Mouse (Mus musculus): ENCODE results near the gene Fgfr2.
A peak's percentile ranks its signal among the peaks of the same experiment; 100 is the strongest.

Fgfr2 gene

DNA sequence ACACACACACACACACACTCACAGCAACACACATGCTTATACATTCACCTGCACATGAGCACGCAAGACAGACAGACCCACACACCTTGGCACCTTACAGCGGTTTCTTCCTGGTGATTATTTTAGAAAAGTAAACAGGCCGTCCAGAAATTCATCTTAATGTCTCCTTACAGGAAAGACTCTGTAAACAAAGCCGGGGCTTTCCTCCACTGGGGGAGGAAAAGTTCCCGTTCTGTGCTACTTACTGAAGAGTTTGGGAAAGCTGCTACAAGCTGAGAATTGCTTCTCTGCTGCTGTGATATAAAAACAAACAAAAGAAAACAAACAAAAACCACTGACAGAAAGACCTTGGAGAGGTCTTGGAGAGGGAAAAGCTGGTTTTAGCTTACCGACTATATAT is 2314.5 kb downstream of the Fgfr2 start:
- no peak for DNase-seq (ENCODE audit: extremely low read depth, insufficient read length, low spot score)

DNA sequence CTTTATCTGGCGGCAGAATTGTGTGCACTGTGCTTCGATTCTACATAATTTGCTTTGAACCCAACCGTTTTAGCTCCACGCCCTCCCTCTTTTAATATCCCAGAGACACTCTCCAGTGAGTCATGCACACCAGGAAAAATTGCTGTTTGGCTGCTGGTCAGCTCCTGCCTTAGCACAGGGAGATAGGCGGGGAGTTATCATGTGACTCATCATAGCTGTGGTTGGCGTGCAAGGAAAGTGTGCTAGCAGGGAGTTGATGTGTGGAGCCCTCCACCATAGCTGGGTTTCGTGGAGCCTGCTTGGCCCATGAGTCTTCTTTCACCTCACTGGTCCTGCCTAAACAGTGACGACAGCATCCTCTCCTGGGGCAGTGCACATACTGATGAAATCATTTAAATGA is 2315.4 kb downstream of the Fgfr2 start:
- peak; percentile 64 for DNase-seq (ENCODE audit: extremely low read depth, insufficient read length, low spot score)

DNA sequence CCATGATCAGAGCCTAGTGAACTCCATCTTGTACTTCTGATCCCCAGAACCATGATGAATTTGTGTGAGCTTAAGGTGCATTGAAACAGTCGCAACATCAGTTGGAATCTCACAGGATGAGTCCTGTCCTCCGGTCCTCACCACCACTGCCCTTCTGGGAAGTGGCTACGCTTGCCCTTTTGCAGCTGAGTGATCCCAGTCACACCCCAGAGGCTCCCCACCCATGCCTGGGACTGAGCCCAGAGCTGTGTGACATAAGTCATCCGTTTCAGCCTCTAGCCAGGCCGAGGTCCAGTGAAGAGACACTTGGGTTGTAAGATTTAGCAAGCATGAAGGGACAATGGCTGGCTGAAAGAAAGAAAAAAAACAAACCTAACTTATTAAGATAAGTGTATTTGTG is 2318.2 kb downstream of the Fgfr2 start:
- DNase-seq (ENCODE audit: extremely low read depth, insufficient read length, low spot score): peak; percentile 33

DNA sequence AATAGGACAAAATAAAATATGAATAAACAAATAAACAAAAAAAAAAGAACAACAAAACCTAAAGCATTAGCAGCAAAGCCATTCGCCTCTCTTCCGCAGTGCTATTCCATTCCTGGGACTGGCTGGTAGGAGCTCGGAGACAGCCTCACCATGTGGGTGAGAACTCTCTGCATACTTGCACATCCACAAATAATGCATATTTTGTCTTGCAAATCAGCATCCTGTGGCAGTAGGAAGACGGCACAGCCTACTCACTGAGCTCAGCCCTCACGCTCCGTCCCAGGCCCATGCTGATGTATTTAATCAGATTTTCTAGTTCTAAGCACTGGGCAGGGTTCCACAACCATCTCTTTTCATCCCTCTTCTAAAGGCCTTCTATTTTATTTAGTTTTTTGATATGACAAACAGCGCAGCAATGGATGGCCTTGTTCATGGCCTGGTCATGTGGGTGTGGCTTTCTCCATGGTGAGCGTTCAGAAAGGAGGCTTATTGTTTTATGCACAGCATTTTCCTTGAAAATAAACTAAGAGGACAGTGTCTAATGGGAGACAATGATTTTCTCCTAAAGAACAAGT is 2319.8 kb downstream of the Fgfr2 start:
- DNase-seq (ENCODE audit: extremely low read depth, insufficient read length, low spot score): no peak

DNA sequence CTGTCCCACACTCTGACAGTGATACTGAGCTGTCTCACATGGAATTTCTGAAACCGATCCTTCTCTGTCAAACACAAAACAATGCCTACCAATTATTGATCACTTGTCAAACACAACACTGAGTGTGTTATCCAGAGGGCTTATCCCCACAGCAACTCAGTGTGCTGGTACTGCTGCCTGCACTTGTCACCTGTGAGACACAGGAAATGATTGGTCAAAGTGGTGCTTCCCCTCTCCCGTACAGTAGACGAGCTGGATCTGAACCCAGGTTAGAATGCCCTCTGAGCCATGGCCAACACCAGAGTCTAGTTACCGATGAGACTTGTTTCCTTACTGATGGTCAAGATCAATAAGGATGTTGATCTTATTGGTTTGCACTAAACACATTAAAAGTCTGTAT is 2321.3 kb downstream of the Fgfr2 start:
- DNase-seq (ENCODE audit: extremely low read depth, insufficient read length, low spot score): no peak

DNA sequence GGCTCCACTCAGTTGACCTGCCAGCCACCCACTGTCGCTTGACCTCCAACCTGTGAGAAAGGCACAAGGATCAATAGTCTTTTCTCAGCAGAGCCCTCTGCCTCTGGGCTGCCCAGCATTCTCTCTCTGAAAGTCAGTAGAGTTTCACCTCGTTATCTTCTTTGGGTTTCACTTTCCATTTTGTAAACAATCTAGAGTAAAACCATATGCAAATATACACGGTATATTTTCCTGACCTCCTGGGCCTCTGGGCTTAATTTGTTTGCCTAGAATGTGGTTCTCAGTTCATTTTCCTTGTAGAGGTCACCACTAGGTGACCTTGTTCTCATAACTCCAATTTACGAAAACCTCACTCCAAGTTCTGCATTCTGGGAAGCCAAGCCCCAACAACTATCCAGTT is 2322.5 kb downstream of the Fgfr2 start:
- no peak for DNase-seq (ENCODE audit: extremely low read depth, insufficient read length, low spot score)

DNA sequence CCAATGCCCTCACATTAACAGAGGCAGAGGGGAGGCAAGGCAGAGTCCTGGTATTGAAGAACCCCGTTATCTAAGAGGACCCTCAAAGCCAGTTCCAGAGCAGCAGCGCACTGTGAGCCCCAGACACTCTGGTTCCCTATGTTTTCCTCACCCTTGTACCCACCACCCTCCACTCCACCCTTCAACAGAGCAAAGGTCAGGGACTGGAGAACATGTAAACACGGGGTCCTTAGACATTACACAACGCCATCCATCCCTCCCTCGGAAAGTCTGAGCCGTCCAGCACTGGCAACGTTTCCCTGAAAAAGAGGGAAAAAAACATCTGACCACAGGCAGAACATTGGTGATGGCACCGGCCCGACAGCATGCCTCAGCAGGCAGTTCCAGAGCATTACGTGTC is 2323.7 kb downstream of the Fgfr2 start:
- no peak for DNase-seq (ENCODE audit: extremely low read depth, insufficient read length, low spot score)

DNA sequence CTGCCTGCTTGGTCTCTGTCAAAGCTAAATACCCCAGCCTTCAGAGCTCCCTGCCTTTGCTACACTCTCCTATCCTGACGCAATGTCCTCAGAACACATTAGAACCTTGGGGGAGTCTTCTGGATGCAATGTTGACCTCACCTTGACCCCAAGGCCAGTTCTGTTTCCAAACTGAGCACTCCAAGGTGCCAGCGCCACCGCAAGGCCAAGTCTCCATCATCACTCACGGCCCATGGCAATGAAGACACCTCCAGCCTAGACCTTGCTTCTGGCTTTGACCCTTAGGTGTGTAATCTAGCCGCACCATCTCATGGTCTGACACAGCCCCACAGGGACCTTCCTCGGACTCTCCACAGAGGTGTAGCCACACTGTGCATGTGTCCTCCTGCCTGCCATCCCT is 2325.6 kb downstream of the Fgfr2 start:
- DNase-seq (ENCODE audit: extremely low read depth, insufficient read length, low spot score): no peak

DNA sequence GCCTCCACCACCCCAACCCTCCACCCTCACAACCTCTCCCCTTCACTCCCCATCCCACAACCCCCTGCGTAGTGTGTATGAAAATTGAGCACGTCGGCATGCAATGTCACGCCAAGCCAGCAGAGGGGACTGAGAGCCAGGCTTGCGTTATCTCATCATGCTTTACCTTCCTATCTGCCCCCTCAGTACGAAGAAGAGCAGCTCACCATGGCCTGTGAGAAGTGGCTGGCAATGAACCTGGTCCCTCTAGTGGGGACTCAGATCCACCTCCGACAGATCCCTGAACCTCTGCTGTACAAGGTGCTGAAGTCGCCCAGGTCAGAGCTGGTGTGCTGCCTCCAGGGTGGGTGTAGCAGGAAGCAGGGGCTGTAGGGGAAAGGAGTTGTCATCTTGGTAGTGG is 2326.4 kb downstream of the Fgfr2 start:
- no peak for DNase-seq (ENCODE audit: extremely low read depth, insufficient read length, low spot score)

DNA sequence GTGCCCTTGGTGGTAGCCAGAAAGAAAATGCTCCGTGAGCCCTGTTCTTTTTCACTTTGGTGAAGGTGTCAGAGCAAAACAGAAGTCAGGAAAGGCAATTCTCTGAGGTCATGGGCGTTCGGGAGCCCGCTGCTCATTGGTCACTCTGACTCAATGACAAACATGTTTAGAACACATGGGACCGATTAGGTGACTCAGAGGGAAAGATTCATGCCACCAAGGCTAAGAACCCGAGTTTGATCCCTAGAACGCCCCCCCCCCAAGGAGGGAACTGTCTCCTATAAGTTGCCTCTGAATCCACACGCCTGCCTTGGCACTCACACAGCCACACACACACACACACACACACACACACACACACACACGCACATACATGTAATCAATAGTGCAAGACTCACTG is 2329.5 kb downstream of the Fgfr2 start:
- DNase-seq (ENCODE audit: extremely low read depth, insufficient read length, low spot score): no peak

DNA sequence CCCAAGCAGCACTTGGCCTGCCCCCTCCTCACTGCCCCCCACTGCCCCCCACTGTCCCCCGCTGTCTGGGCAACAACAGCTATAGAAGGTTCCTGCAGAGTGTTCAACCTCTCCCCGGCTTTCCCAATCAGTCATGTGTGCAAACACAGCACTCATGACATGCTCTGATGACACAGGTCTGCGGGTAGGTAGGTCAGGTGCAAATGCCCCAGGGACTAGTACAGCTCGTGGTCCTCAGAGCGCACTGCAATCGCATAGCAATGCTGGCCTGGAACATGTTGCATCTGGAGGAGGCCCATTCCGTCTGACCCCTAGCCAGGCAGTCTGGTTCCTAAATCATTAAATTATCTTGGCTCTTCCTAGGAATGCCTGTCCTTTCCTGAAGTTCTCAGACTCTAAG is 2333.7 kb downstream of the Fgfr2 start:
- no peak for DNase-seq (ENCODE audit: extremely low read depth, insufficient read length, low spot score)

DNA sequence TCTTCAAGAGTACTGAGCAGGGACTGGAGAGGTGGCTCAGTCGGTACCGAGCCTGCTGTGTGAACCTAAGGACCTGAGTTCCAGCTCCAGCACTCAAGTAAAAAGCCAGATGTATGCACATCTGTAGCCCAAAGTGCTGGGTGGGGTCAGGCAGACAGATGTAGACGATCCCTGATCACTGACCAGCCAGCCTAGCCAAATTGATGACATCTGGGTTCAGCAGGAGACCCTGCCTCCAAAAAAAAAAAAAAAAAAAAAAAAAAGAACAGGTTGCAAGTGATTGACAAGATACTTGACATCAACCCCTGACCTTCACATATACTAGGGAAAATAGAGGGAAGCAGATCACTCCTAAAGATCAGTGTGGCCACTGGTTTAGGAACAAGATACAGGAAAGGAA is 2334.2 kb downstream of the Fgfr2 start:
- no peak for DNase-seq (ENCODE audit: extremely low read depth, insufficient read length, low spot score)

DNA sequence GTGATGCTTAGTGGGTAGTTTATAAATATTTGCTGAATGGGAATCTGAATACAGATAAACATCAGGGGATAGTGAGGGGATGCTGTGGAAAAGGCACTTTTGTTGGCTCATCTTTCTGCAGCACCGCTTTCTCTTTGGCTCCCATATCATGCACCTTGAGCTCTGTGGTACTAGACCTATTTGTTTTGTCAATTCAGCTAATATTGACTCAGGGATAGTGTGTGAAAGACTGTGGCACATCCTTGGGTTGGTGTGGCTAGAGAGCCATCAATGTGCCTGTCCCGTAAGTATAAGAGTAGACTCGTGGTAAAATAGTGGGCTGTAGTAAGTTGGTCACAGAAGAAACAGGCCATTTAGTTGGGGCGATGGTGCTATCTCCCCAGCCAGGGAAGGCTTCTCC is 2335.6 kb downstream of the Fgfr2 start:
- no peak for DNase-seq (ENCODE audit: extremely low read depth, insufficient read length, low spot score)

DNA sequence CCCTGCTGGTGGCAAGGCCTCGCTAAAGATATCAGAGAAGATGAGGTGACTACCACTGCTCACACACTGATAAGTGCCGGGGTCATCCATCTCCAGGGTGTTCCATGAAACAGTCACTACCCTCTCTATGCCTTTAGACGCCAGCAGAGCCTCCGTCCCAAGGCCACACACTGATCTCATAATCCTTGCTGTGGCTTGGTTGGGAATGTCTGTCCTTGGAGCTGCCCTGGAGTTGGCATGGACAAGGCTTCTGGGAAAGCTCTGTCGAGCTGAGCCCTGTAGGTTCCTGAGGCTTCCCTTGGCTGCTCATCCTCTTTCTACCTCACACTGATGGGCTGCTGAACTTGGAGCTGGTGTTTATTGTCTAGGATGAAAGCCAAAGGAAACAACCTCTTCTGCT is 2336.4 kb downstream of the Fgfr2 start:
- no peak for DNase-seq (ENCODE audit: extremely low read depth, insufficient read length, low spot score)

DNA sequence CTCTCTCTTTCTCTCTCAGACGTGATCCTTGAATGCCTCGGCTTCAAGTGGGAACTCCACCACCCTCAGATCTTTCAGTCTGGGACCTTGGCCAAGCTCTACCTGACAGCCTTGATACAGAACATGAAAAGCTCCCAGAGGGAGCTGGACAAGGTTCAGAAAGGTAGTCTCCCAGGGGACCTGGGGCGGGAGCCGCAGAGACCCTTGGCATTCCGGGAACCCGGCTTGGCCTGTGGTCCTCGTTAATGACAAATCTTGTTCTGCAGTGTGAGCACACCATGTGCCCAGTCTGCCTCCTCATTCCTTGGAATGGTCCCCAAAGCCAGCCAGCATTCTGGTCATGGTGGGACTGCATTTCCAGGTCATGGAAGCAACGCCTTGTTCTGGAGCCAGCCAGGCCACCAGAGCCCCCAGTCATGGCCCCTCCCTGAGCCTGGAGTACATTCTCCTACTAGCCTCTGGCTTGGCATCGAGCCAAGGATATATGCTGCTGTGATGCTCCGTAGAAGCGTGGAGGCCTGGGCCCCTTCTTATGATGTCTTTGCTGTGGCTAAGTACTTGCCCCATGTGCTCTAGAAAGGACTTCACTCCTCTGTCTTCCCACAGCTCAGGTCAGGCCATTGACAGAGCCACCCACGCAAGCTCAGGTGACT is 2337.1 kb downstream of the Fgfr2 start:
- DNase-seq (ENCODE audit: extremely low read depth, insufficient read length, low spot score): no peak

DNA sequence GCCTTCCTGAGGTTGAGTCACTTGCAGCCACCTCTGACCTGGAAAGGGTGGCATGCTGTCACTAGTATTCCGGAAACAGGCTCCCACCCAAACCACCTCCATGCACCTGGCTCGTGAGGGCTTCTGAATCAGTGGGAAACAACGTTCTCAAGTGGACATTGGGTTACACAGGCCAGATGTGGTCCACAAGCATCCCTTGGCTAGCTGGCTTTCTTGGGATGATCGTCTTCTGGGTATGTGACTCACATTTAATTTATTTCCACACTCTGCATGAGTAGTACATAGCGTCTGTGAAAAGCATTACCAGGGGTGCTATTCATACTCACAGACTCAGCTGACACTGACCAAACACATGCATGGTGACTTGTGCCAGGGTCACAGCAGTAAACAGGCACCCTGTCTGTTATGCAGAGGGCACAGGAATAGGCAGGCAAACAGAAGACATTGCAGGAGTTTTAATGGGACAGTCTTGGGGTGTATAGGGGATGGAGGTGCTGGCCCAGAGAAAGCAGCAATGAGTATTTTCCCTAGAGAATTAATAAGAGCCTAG is 2340.6 kb downstream of the Fgfr2 start:
- DNase-seq (ENCODE audit: extremely low read depth, insufficient read length, low spot score): peak; percentile 63

DNA sequence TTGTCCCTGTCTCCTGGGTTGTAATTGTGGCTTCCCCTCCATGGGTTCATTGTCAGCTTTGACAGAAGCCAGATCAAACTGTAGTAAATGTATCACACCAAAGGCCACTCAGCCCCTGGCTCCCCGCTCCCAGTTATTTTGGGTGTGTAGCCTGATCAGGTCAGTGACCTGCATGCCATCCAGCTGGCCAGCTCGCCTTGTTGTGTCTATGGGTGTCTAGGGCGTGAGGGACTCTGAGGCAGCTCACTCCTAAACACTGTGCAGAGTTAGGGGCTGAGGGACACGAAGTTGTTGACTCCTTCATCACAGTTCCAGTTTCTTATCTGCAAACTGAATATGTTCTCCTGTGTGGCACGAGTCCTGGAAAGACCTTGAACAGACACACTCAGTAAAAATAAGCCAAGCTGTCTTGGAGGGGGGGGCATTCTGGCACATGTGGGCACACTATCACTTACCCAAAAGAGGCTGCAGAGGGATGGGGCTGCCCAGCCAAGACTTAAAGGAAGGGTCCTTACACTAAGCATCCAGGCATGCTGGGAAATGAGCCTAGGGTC is 2342.2 kb downstream of the Fgfr2 start:
- no peak for DNase-seq (ENCODE audit: extremely low read depth, insufficient read length, low spot score)

DNA sequence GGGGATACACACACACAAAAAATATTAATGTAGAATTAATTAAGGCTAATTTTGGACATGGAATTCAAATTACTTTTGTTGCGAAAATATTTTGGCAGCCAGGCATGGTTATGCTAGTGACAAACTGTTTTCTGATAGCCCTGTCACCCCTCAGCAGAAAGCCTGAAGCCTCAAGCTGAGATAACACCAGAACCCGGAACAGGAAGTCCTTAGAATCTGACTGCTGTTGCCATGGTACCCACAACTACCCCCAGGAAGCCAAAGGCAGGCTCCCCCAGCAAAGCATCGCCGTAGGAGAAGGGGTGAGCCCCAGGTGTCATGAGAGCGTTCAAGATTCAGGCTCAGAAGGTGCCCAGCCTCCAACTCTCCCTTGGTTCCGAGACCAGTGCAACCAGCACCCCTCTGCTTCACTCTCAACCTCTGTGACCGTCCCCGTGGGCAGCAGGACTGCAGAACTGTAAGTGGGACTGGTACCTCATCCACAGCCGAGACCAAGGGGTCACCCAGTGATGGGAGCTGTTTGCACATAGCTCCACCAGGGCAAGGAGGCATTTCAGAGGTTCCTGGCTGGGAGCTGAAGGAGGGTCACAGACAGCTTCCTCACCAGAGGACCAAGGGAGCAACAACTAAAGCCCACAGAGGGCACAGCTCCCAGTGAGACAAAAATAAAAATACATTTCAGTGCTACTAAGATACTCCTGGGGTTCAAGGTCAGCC is 2349.1 kb downstream of the Fgfr2 start, which contains the start of gene Btbd16:
Btbd16 (plus strand) TSS at position 156 of the 717 bp plus-strand sequence.
- DNase-seq (ENCODE audit: extremely low read depth, insufficient read length, low spot score): no peak

DNA sequence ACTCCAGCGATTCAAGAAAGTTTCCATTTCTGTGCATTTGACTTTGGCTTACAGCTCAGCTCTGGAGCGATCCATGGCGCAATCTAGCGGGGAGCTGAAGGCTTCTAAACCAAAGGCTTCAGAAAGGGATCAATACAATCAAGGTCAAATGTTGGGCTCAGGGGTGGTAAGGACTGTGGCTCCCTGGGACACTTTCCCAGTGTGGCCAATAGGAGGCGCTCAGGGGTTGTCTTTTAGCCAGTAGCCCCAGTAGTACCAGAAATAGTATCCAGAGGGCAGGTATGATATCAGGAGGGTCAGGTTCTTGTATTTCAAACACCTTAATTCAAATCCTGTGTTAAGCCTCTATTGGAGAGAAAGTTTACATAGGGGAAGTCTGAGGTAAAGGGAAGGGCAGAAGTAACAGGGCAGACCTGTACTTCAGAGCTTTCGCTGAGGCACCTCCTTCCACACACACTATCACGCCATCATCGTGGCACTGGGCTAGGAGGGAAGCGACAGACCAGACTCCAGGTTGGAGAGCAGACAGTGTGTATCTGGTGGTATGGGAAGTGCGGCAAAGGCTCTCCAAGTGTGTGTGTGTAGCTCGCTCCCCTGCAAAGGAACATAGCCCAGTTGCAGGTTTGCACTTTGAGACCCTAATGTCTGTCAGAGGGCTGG is 2349.8 kb downstream of the Fgfr2 start:
- DNase-seq (ENCODE audit: extremely low read depth, insufficient read length, low spot score): no peak

DNA sequence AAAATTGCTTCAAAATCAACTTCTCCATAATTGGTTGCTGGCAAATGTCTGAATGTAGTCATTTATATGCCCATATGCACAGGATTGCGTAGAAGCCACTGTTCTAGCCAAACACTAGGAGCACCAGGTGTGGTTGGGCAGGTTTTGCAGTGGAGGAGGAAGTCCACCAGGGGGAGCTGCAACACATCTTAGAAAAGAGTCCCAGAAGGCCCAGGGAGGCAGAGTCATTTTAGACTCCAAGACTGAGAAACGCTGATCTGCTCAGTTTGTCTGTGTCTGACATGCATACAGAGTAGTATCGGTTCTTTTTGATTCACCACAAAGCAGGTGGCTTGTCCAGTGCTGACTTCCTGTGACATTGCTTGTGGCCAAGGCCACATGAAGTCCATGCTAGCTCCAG is 2352.4 kb downstream of the Fgfr2 start:
- DNase-seq (ENCODE audit: extremely low read depth, insufficient read length, low spot score): peak; percentile 19

DNA sequence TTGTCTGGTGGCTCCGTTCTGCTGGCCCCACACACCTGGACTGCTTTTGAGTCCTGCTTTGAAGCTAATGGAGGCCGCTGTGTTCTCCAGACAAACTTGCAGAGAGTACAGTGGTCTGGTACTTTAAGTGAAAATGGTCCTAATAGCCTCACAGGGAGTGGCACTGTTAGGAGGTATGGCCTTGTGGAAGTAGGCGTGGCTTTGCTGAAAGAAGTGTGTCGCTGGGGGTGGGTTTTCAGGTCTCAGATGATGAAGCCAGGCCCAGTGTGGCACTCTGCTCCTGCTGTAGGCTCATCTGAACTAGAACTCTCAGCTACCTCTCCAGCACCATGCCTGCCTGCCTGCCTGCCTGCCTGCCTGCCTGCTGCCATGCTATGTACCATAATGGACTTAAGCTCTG is 2355.0 kb downstream of the Fgfr2 start:
- no peak for DNase-seq (ENCODE audit: extremely low read depth, insufficient read length, low spot score)
